Mouse (Mus musculus): ENCODE data around the gene Sdk1. TPM values are rescaled to one million over a fixed set of nuclear protein-coding genes. Genes with fewer than 3 reads are reported as not detected.
A peak's percentile ranks its signal among the peaks of the same experiment; 100 is the strongest.

Sdk1 gene
- polyA plus RNA-seq, 1 experiment from 2014 or later: 3.4 TPM

GRCm38 (mm10) chr5:141835566-141835965 is 594.3 kb downstream of the Sdk1 start:
- Histone ChIP-seq H3K9me3 (replicated peaks; ENCODE audit: control insufficient read depth, low read length) (no peaks in the 10 kb centered on the region), H3K36me3 (ENCODE audit: control insufficient read depth, insufficient read depth, low read length) (no peaks in the 10 kb centered on the region), H3K27ac (ENCODE audit: low read length) (no peak overlapping the region), H3K9ac (ENCODE audit: low read length) (no peak overlapping the region), H3K4me3 (replicated peaks; ENCODE audit: low read length) (no peak overlapping the region), H3K4me2 (ENCODE audit: low read depth, low read length) (no peak overlapping the region), H3K4me1 (ENCODE audit: control insufficient read depth, insufficient read depth, low read length) (no peaks in the 10 kb centered on the region), H3K27me3 (ENCODE audit: control insufficient read depth, insufficient read depth, low read length) (no peaks in the 10 kb centered on the region)
- WGBS: 70% methylated on average over 6 of the region's 6 CpGs
- no peak for ATAC-seq (ENCODE audit: insufficient read depth, low FRiP score)

GRCm38 (mm10) chr5:141836892-141837455 is 595.7 kb downstream of the Sdk1 start:
- Histone ChIP-seq H3K4me3 (replicated peaks; ENCODE audit: low read length) (no peak overlapping the region), H3K27me3 (ENCODE audit: control insufficient read depth, insufficient read depth, low read length) (no peaks in the 10 kb centered on the region), H3K9ac (ENCODE audit: low read length) (no peak overlapping the region), H3K4me2 (ENCODE audit: low read depth, low read length) (no peak overlapping the region), H3K9me3 (replicated peaks; ENCODE audit: control insufficient read depth, low read length) (no peaks in the 10 kb centered on the region), H3K36me3 (ENCODE audit: control insufficient read depth, insufficient read depth, low read length) (no peaks in the 10 kb centered on the region), H3K27ac (ENCODE audit: low read length) (no peak overlapping the region), H3K4me1 (ENCODE audit: control insufficient read depth, insufficient read depth, low read length) (no peaks in the 10 kb centered on the region)
- no peak for ATAC-seq (ENCODE audit: insufficient read depth, low FRiP score)
- 69% methylated on average over 8 of the region's 8 CpGs for WGBS

GRCm38 (mm10) chr5:141844701-141845100 is 603.4 kb downstream of the Sdk1 start:
- 44% methylated on average over 4 of the region's 4 CpGs for WGBS

GRCm38 (mm10) chr5:141847686-141848085 is 606.4 kb downstream of the Sdk1 start:
- Histone ChIP-seq H3K27me3 (ENCODE audit: control insufficient read depth, insufficient read depth, low read length) (no peaks in the 10 kb centered on the region), H3K9ac (ENCODE audit: low read length) (no peak overlapping the region), H3K4me1 (ENCODE audit: control insufficient read depth, insufficient read depth, low read length) (peaks cover 6% of the 10 kb centered on the region), H3K27ac (ENCODE audit: low read length) (no peak overlapping the region), H3K4me3 (replicated peaks; ENCODE audit: low read length) (no peak overlapping the region), H3K4me2 (ENCODE audit: low read depth, low read length) (no peak overlapping the region), H3K36me3 (ENCODE audit: control insufficient read depth, insufficient read depth, low read length) (no peaks in the 10 kb centered on the region), H3K9me3 (replicated peaks; ENCODE audit: control insufficient read depth, low read length) (no peaks in the 10 kb centered on the region; the same call in 1 of the 2 replicates)
- 89% methylated on average over 4 of the region's 4 CpGs for WGBS
- ATAC-seq (ENCODE audit: insufficient read depth, low FRiP score): no peak

More at GRCm38 (mm10) chr5:141844701-141845100, 603.4 kb downstream of the Sdk1 start:
- ATAC-seq (ENCODE audit: insufficient read depth, low FRiP score): no peak
- Histone ChIP-seq H3K9me3 (replicated peaks; ENCODE audit: control insufficient read depth, low read length) (no peaks in the 10 kb centered on the region), H3K36me3 (ENCODE audit: control insufficient read depth, insufficient read depth, low read length) (no peaks in the 10 kb centered on the region), H3K4me1 (ENCODE audit: control insufficient read depth, insufficient read depth, low read length) (no peaks in the 10 kb centered on the region), H3K4me2 (ENCODE audit: low read depth, low read length) (no peak overlapping the region), H3K27ac (ENCODE audit: low read length) (no peak overlapping the region; the same call in 1 of the 2 replicates), H3K27me3 (ENCODE audit: control insufficient read depth, insufficient read depth, low read length) (no peaks in the 10 kb centered on the region), H3K4me3 (replicated peaks; ENCODE audit: low read length) (no peak overlapping the region), H3K9ac (ENCODE audit: low read length) (no peak overlapping the region)

GRCm38 (mm10) chr5:141852175-141852574 is 610.9 kb downstream of the Sdk1 start:
- Histone ChIP-seq H3K27ac (ENCODE audit: low read length) (no peak overlapping the region), H3K36me3 (ENCODE audit: control insufficient read depth, insufficient read depth, low read length) (no peaks in the 10 kb centered on the region; the same call in 1 of the 2 replicates), H3K9ac (ENCODE audit: low read length) (no peak overlapping the region), H3K4me3 (replicated peaks; ENCODE audit: low read length) (no peak overlapping the region), H3K27me3 (ENCODE audit: control insufficient read depth, insufficient read depth, low read length) (no peaks in the 10 kb centered on the region), H3K4me1 (ENCODE audit: control insufficient read depth, insufficient read depth, low read length) (peaks cover 7% of the 10 kb centered on the region), H3K4me2 (ENCODE audit: low read depth, low read length) (peak overlapping the region; percentile 13; the same call in 1 of the 2 replicates), H3K9me3 (replicated peaks; ENCODE audit: control insufficient read depth, low read length) (no peaks in the 10 kb centered on the region; the same call in 1 of the 2 replicates)
- ATAC-seq (ENCODE audit: insufficient read depth, low FRiP score): peak; percentile 74
- 19% methylated on average over 8 of the region's 8 CpGs for WGBS

- Histone ChIP-seq H3K4me1 (ENCODE audit: control insufficient read depth, insufficient read depth, low read length) (peaks cover 7% of the 10 kb centered on the region), H3K4me2 (ENCODE audit: low read depth, low read length) (no peak overlapping the region), H3K9me3 (replicated peaks; ENCODE audit: control insufficient read depth, low read length) (no peaks in the 10 kb centered on the region), H3K9ac (ENCODE audit: low read length) (no peak overlapping the region), H3K27me3 (ENCODE audit: control insufficient read depth, insufficient read depth, low read length) (no peaks in the 10 kb centered on the region), H3K36me3 (ENCODE audit: control insufficient read depth, insufficient read depth, low read length) (no peaks in the 10 kb centered on the region; the same call in 1 of the 2 replicates), H3K27ac (ENCODE audit: low read length) (no peak overlapping the region), H3K4me3 (replicated peaks; ENCODE audit: low read length) (no peak overlapping the region)
- no peak for ATAC-seq (ENCODE audit: insufficient read depth, low FRiP score)
- WGBS: 67% methylated on average over 2 of the region's 2 CpGs
Observed at GRCm38 (mm10) chr5:141856447-141856846, 615.2 kb downstream of the Sdk1 start.

GRCm38 (mm10) chr5:141857781-141858180 is 616.5 kb downstream of the Sdk1 start:
- no peak overlapping the region for H3K4me2 ChIP-seq (ENCODE audit: low read depth, low read length)
- H3K27ac ChIP-seq (ENCODE audit: low read length): no peak overlapping the region
- peak; percentile 68; the same call in 1 of the 2 replicates for ATAC-seq (ENCODE audit: insufficient read depth, low FRiP score)
- H3K4me1 ChIP-seq (ENCODE audit: control insufficient read depth, insufficient read depth, low read length): peaks cover under 1% of the 10 kb centered on the region; the same call in 1 of the 2 replicates
- H3K4me3 ChIP-seq (replicated peaks; ENCODE audit: low read length): no peak overlapping the region
- H3K9me3 ChIP-seq (replicated peaks; ENCODE audit: control insufficient read depth, low read length): no peaks in the 10 kb centered on the region
- WGBS: 62% methylated on average over 1 of the region's 1 CpGs
- H3K36me3 ChIP-seq (ENCODE audit: control insufficient read depth, insufficient read depth, low read length): no peaks in the 10 kb centered on the region; the same call in 1 of the 2 replicates
- H3K27me3 ChIP-seq (ENCODE audit: control insufficient read depth, insufficient read depth, low read length): no peaks in the 10 kb centered on the region
- no peak overlapping the region for H3K9ac ChIP-seq (ENCODE audit: low read length)

- H3K4me3 ChIP-seq (replicated peaks; ENCODE audit: low read length): no peak overlapping the region
- whole genome bisulfite sequencing: 35% methylated on average over 8 of the region's 8 CpGs
- H3K27me3 ChIP-seq (ENCODE audit: control insufficient read depth, insufficient read depth, low read length): no peaks in the 10 kb centered on the region
- no peaks in the 10 kb centered on the region for H3K36me3 ChIP-seq (ENCODE audit: control insufficient read depth, insufficient read depth, low read length)
- H3K27ac ChIP-seq (ENCODE audit: low read length): no peak overlapping the region
- no peak overlapping the region for H3K9ac ChIP-seq (ENCODE audit: low read length)
- H3K4me1 ChIP-seq (ENCODE audit: control insufficient read depth, insufficient read depth, low read length): no peaks in the 10 kb centered on the region
- ATAC-seq (ENCODE audit: insufficient read depth, low FRiP score): no peak
- H3K4me2 ChIP-seq (ENCODE audit: low read depth, low read length): no peak overlapping the region
- H3K9me3 ChIP-seq (replicated peaks; ENCODE audit: control insufficient read depth, low read length): no peaks in the 10 kb centered on the region
Observed at GRCm38 (mm10) chr5:141858406-141859160, 617.3 kb downstream of the Sdk1 start.

- no peak overlapping the region for H3K27ac ChIP-seq (ENCODE audit: low read length)
- no peaks in the 10 kb centered on the region for H3K36me3 ChIP-seq (ENCODE audit: control insufficient read depth, insufficient read depth, low read length)
- H3K4me1 ChIP-seq (ENCODE audit: control insufficient read depth, insufficient read depth, low read length): no peaks in the 10 kb centered on the region
- no peaks in the 10 kb centered on the region for H3K9me3 ChIP-seq (replicated peaks; ENCODE audit: control insufficient read depth, low read length)
- no peaks in the 10 kb centered on the region for H3K27me3 ChIP-seq (ENCODE audit: control insufficient read depth, insufficient read depth, low read length)
- WGBS: 64% methylated on average over 3 of the region's 3 CpGs
- no peak overlapping the region for H3K9ac ChIP-seq (ENCODE audit: low read length)
- H3K4me2 ChIP-seq (ENCODE audit: low read depth, low read length): no peak overlapping the region
- H3K4me3 ChIP-seq (replicated peaks; ENCODE audit: low read length): no peak overlapping the region
- ATAC-seq (ENCODE audit: insufficient read depth, low FRiP score): no peak
Observed at GRCm38 (mm10) chr5:141866042-141866441, 624.8 kb downstream of the Sdk1 start.
